Mouse (Mus musculus): ENCODE data around the gene Abcg8. TPM values are rescaled to one million over a fixed set of nuclear protein-coding genes. Genes with fewer than 3 reads are reported as not detected.

Gene Abcg8
- total RNA-seq, 4 experiments from 2014 or later, result 0.08 TPM; not detected in 3

GRCm38 (mm10) chr17:84658195-84658594 lies 17.9 kb upstream of the Abcg8 start:
- DNase-seq (ENCODE audit: low spot score in 2 of 2), result no peak

GRCm38 (mm10) chr17:84658951-84659350 lies 17.2 kb upstream of the Abcg8 start:
- no peak for DNase-seq (ENCODE audit: low spot score in 2 of 2)

- DNase-seq (ENCODE audit: low spot score in 2 of 2), result no peak
These were observed 11.0 kb upstream of the Abcg8 start for GRCm38 (mm10) chr17:84665053-84665452.

GRCm38 (mm10) chr17:84665691-84666090 lies 10.4 kb upstream of the Abcg8 start:
- no peak for DNase-seq (ENCODE audit: low spot score in 2 of 2)

GRCm38 (mm10) chr17:84667848-84668247 lies 8.3 kb upstream of the Abcg8 start:
- no peak for DNase-seq (ENCODE audit: low spot score in 2 of 2)

GRCm38 (mm10) chr17:84672376-84673369 lies 3.4 kb upstream of the Abcg8 start:
- no peak for DNase-seq (ENCODE audit: low spot score in 2 of 2)

- DNase-seq (ENCODE audit: low spot score in 2 of 2), result no peak
These were observed 2.1 kb upstream of the Abcg8 start for GRCm38 (mm10) chr17:84674048-84674447.

- no peak for DNase-seq (ENCODE audit: low spot score in 2 of 2)
These were observed 898 bp upstream of the Abcg8 start for GRCm38 (mm10) chr17:84675204-84675603.

- DNase-seq (ENCODE audit: low spot score in 2 of 2), result no peak
These were observed 1.5 kb downstream of the Abcg8 start for GRCm38 (mm10) chr17:84677595-84677994.

- no peak for DNase-seq (ENCODE audit: low spot score in 2 of 2)
These were observed 5.6 kb downstream of the Abcg8 start for GRCm38 (mm10) chr17:84681670-84682069.

GRCm38 (mm10) chr17:84682734-84683717 lies 6.9 kb downstream of the Abcg8 start, which contains the start of gene Abcg5:
Abcg5 (minus strand) TSS chr17:84683011.
- no peak for DNase-seq (ENCODE audit: low spot score in 2 of 2)

GRCm38 (mm10) chr17:84684284-84684683 lies 8.2 kb downstream of the Abcg8 start:
- no peak for DNase-seq (ENCODE audit: low spot score in 2 of 2)

GRCm38 (mm10) chr17:84685286-84685685 lies 9.2 kb downstream of the Abcg8 start:
- no peak for DNase-seq (ENCODE audit: low spot score in 2 of 2)

GRCm38 (mm10) chr17:84687994-84688393 lies 11.9 kb downstream of the Abcg8 start:
- DNase-seq (ENCODE audit: low spot score in 2 of 2), result no peak

GRCm38 (mm10) chr17:84688834-84689233 lies 12.7 kb downstream of the Abcg8 start:
- DNase-seq (ENCODE audit: low spot score in 2 of 2), result no peak

- no peak for DNase-seq (ENCODE audit: low spot score in 2 of 2)
These were observed 13.2 kb downstream of the Abcg8 start for GRCm38 (mm10) chr17:84689316-84689715.

GRCm38 (mm10) chr17:84690111-84690510 lies 14.0 kb downstream of the Abcg8 start:
- DNase-seq (ENCODE audit: low spot score in 2 of 2), result peak; percentile 29 to 60

GRCm38 (mm10) chr17:84693741-84694140 lies 17.6 kb downstream of the Abcg8 start:
- DNase-seq (ENCODE audit: low spot score in 2 of 2), result no peak

- DNase-seq (ENCODE audit: low spot score in 2 of 2), result no peak
These were observed 20.4 kb downstream of the Abcg8 start for GRCm38 (mm10) chr17:84696537-84696936.

GRCm38 (mm10) chr17:84698727-84699126 lies 22.6 kb downstream of the Abcg8 start:
- DNase-seq (ENCODE audit: low spot score in 2 of 2), result no peak

- DNase-seq (ENCODE audit: low spot score in 2 of 2), result no peak
These were observed 31.3 kb downstream of the Abcg8 start for GRCm38 (mm10) chr17:84707407-84707806.

GRCm38 (mm10) chr17:84708818-84709217 lies 32.7 kb downstream of the Abcg8 start:
- DNase-seq (ENCODE audit: low spot score in 2 of 2), result no peak

Measured in gastrocnemius, adult 8-10 months (tissue).